Mouse (Mus musculus): Measurements from ENCODE around the gene Gsta1.
"Not testable (repeated sequence)": the region's sequence is repeated elsewhere in the genome, so short reads cannot be mapped to it uniquely, and the experiment has no call there.

Gsta1 gene

GRCm38 (mm10) chr9:78230461-78230860 lies at the start of gene Gsta1:
Gene Gsta1 (plus strand): TSS chr9:78230656.
- DNase-seq = not testable (repeated sequence)

- DNase-seq = not testable (repeated sequence)
Measured at GRCm38 (mm10) chr9:78182474-78182873, 48.0 kb upstream of the Gsta1 start, which contains the start of gene Gsta4. Gene Gsta4 (plus strand): TSS chr9:78182774.

GRCm38 (mm10) chr9:78185686-78186085 lies 44.8 kb upstream of the Gsta1 start:
- DNase-seq = no peak

GRCm38 (mm10) chr9:78188910-78189309 lies 41.5 kb upstream of the Gsta1 start:
- DNase-seq = no peak

GRCm38 (mm10) chr9:78190651-78191634 lies 39.5 kb upstream of the Gsta1 start:
- DNase-seq = no peak

- DNase-seq = peak; percentile 20 to 24
Measured at GRCm38 (mm10) chr9:78191736-78192135, 38.7 kb upstream of the Gsta1 start.

- DNase-seq = peak; percentile 26 to 41
Measured at GRCm38 (mm10) chr9:78193902-78194597, 36.4 kb upstream of the Gsta1 start.

- no peak for DNase-seq
Measured at GRCm38 (mm10) chr9:78195034-78195433, 35.4 kb upstream of the Gsta1 start.

- DNase-seq = no peak
Measured at GRCm38 (mm10) chr9:78197801-78198200, 32.7 kb upstream of the Gsta1 start.

- no peak for DNase-seq
Measured at GRCm38 (mm10) chr9:78204194-78204593, 26.3 kb upstream of the Gsta1 start.

GRCm38 (mm10) chr9:78208956-78209355 lies 21.5 kb upstream of the Gsta1 start:
- DNase-seq = no peak

GRCm38 (mm10) chr9:78210079-78210478 lies 20.4 kb upstream of the Gsta1 start:
- DNase-seq = no peak

GRCm38 (mm10) chr9:78210821-78211220 lies 19.6 kb upstream of the Gsta1 start:
- DNase-seq = no peak

GRCm38 (mm10) chr9:78211521-78211920 lies 18.9 kb upstream of the Gsta1 start:
- no peak for DNase-seq

GRCm38 (mm10) chr9:78212341-78213049 lies 18.0 kb upstream of the Gsta1 start:
- no peak for DNase-seq

- DNase-seq = no peak
Measured at GRCm38 (mm10) chr9:78217074-78217473, 13.4 kb upstream of the Gsta1 start.

- no peak for DNase-seq
Measured at GRCm38 (mm10) chr9:78222616-78223015, 7.8 kb upstream of the Gsta1 start.

GRCm38 (mm10) chr9:78223221-78223902 lies 7.1 kb upstream of the Gsta1 start:
- no peak for DNase-seq

- DNase-seq = no peak
Measured at GRCm38 (mm10) chr9:78224418-78224817, 6.0 kb upstream of the Gsta1 start.

- DNase-seq = no peak
Measured at GRCm38 (mm10) chr9:78225304-78225703, 5.2 kb upstream of the Gsta1 start.

GRCm38 (mm10) chr9:78228122-78228521 lies 2.3 kb upstream of the Gsta1 start:
- DNase-seq = no peak

- DNase-seq = not testable (repeated sequence)
Measured at GRCm38 (mm10) chr9:78229658-78230057, 798 bp upstream of the Gsta1 start.
